Comparison of ENCODE assay signal across 19 mouse cellular contexts in the genomic region with DNA sequence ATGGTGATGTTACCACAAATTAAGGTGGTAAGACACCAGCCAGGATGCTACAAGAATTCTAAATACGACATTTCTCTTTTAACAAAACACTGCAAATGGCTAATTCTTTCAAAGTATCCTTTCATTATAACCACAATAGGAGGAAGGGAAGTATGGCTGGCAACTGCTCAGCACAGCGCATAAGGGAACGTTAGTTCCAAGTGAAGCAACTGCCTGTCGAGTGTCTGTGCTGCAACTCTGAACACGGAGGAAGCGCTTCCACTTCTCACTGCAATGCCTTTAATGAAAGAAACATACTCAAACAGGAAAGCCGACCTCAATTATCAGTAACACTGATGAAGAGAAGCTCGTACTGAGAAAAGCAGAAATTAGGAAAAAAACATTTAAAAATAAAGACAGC.
"Had no signal": no experiment of that assay in that cellular context is flagged by ENCODE, and none has a peak within 500 bp of the region (broad histone marks: within the 10 kb centered on the region; RNA-seq: fewer than 3 reads in every experiment).

No protein-coding gene starts in this region.

- DNase-seq: kidney, adult 2 months; kidney, postnatal 25 days; layer of hippocampus, adult 9-11 months; liver, embryonic 13.5 days; right cerebral cortex, postnatal 14 days; right cerebral cortex, postnatal 4 days; thymus, adult 2 months; thymus, postnatal 14 days had no signal

- H3K4me2 ChIP-seq: limb, embryonic 13.5 days; liver, embryonic 13.5 days; lung, embryonic 15.5 days; midbrain, embryonic 12.5 days; neural tube, embryonic 13.5 days had no signal

- H3K27ac ChIP-seq: kidney, postnatal 0 days; layer of hippocampus, adult 2 months; limb, embryonic 10.5 days; limb, embryonic 13.5 days; liver, embryonic 13.5 days; lung, embryonic 15.5 days; midbrain, embryonic 12.5 days; neural tube, embryonic 13.5 days; stomach, postnatal 0 days had no signal

- H3K4me1 ChIP-seq: limb, embryonic 10.5 days; limb, embryonic 13.5 days; liver, embryonic 13.5 days; lung, embryonic 15.5 days had no signal

- H3K27me3 ChIP-seq: limb, embryonic 13.5 days; liver, embryonic 13.5 days; lung, embryonic 15.5 days; midbrain, embryonic 12.5 days; neural tube, embryonic 13.5 days had no signal

- H3K9ac ChIP-seq: limb, embryonic 13.5 days; liver, embryonic 13.5 days; lung, embryonic 15.5 days; midbrain, embryonic 12.5 days; neural tube, embryonic 13.5 days had no signal

- H3K4me3 ChIP-seq: layer of hippocampus, adult 2 months; limb, embryonic 10.5 days; limb, embryonic 13.5 days; liver, embryonic 13.5 days; lung, embryonic 15.5 days; midbrain, embryonic 12.5 days; myocyte; neural tube, embryonic 13.5 days had no signal

- ATAC-seq: intestine, postnatal 0 days; midbrain, embryonic 16.5 days had no signal

- H3K9me3 ChIP-seq: limb, embryonic 10.5 days; limb, embryonic 13.5 days; liver, embryonic 13.5 days; lung, embryonic 15.5 days; midbrain, embryonic 12.5 days; neural tube, embryonic 13.5 days had no signal
